16 mouse cellular contexts compared by ENCODE assay signal in genomic region chr2:148517906-148518305, GRCm38 (mm10).
"Had no signal": no experiment of that assay in that cellular context is flagged by ENCODE, and none has a peak within 500 bp of the region (broad histone marks: within the 10 kb centered on the region; RNA-seq: fewer than 3 reads in every experiment).

No protein-coding gene starts in this region.

- H3K4me3 ChIP-seq: midbrain, embryonic 10.5 days; midbrain, embryonic 13.5 days; myocyte; neural tube, embryonic 13.5 days; neural tube, embryonic 15.5 days; stomach, embryonic 15.5 days had no signal

- H3K36me3 ChIP-seq: midbrain, embryonic 10.5 days; midbrain, embryonic 13.5 days; neural tube, embryonic 13.5 days; neural tube, embryonic 15.5 days; stomach, embryonic 15.5 days had no signal

- H3K4me1 ChIP-seq: midbrain, embryonic 13.5 days; neural tube, embryonic 13.5 days; neural tube, embryonic 15.5 days had no signal

- DNase-seq: lung, adult 18-20 months; lung, embryonic 14.5 days; lung, postnatal 10 days; lung, postnatal 4 days; right cerebral cortex, postnatal 14 days; thymus, adult 2 months; thymus, postnatal 25 days; thymus, postnatal 4 days had no signal

- ATAC-seq: midbrain, embryonic 13.5 days; midbrain, embryonic 16.5 days had no signal

- H3K9ac ChIP-seq: lung, embryonic 14.5 days; midbrain, embryonic 13.5 days; neural tube, embryonic 13.5 days; neural tube, embryonic 15.5 days; stomach, embryonic 15.5 days had no signal

- H3K9me3 ChIP-seq: midbrain, embryonic 10.5 days; midbrain, embryonic 13.5 days; neural tube, embryonic 13.5 days; neural tube, embryonic 15.5 days; stomach, embryonic 15.5 days had no signal

- H3K4me2 ChIP-seq: lung, embryonic 14.5 days; midbrain, embryonic 13.5 days; neural tube, embryonic 13.5 days; neural tube, embryonic 15.5 days; stomach, embryonic 15.5 days had no signal

- H3K27me3 ChIP-seq: midbrain, embryonic 13.5 days; neural tube, embryonic 13.5 days; neural tube, embryonic 15.5 days; stomach, embryonic 15.5 days had no signal

- H3K27ac ChIP-seq: midbrain, embryonic 10.5 days; midbrain, embryonic 13.5 days; neural tube, embryonic 13.5 days; neural tube, embryonic 15.5 days; stomach, embryonic 15.5 days; stomach, postnatal 0 days had no signal
